Mouse (Mus musculus): Measurements from ENCODE around the gene Epha7.

The Epha7 gene

DNA sequence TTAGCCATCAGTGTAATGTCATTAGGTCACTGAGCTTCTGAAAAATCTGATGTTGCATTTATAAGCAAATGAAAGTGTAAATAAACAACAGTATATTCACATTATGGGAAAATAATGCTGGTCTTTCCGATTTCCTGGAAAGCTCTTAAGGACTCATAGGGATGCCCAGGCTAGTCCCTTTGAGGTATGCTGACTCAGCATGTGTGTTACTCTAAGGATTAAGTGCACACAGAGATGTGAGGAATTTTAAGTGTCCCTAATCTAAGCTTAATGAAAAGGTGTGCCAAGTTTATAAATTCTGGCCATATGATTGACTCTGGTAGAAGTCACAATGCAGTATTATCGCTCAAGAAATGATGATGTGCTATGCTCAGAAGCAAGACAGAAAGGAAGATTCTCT, 127.8 kb downstream of the Epha7 start:
- TF ChIP-seq NANOG (IDR thresholded peaks at IDR 0.05; ENCODE audit: borderline replicate concordance, low read length) = no peak
- no peak for TF ChIP-seq CTCF (conservative IDR thresholded peaks at IDR 0.05; ENCODE audit: low read length)
- no peak for TF ChIP-seq POU5F1 (IDR thresholded peaks at IDR 0.05; ENCODE audit: borderline replicate concordance, low read length)
- H3K4me3 ChIP-seq (replicated peaks; ENCODE audit: low read length) = no peak overlapping the region
- H3K9me3 ChIP-seq (ENCODE audit: low read length) = no peaks in the 10 kb centered on the region

GRCm38 (mm10) chr4:28944237-28944636, 131.3 kb downstream of the Epha7 start:
- no peaks in the 10 kb centered on the region for H3K4me1 ChIP-seq (replicated peaks; ENCODE audit: low read depth, low read length)
- H3K36me3 ChIP-seq (ENCODE audit: insufficient read depth, low read length) = no peaks in the 10 kb centered on the region
- H3K9me3 ChIP-seq (ENCODE audit: low read length) = no peaks in the 10 kb centered on the region
- H3K27me3 ChIP-seq (ENCODE audit: insufficient read depth, low read length) = no peaks in the 10 kb centered on the region
- TF ChIP-seq CTCF (conservative IDR thresholded peaks at IDR 0.05; ENCODE audit: low read length) (no peak), NANOG (IDR thresholded peaks at IDR 0.05; ENCODE audit: borderline replicate concordance, low read length) (no peak), POU5F1 (IDR thresholded peaks at IDR 0.05; ENCODE audit: borderline replicate concordance, low read length) (no peak)
- H3K4me3 ChIP-seq (replicated peaks; ENCODE audit: low read length) = no peak overlapping the region

More for the DNA sequence above, 127.8 kb downstream of the Epha7 start:
- Histone ChIP-seq H3K27me3 (ENCODE audit: insufficient read depth, low read length) (no peaks in the 10 kb centered on the region), H3K4me1 (replicated peaks; ENCODE audit: low read depth, low read length) (no peaks in the 10 kb centered on the region), H3K36me3 (ENCODE audit: insufficient read depth, low read length) (no peaks in the 10 kb centered on the region)

GRCm38 (mm10) chr4:28960889-28961560, 148.1 kb downstream of the Epha7 start:
- H3K4me1 ChIP-seq (replicated peaks; ENCODE audit: low read depth, low read length) = 0 out of 2 replicates have a peak, but pooled peaks cover 2% of the 10 kb centered on the region
- TF ChIP-seq CTCF (conservative IDR thresholded peaks at IDR 0.05; ENCODE audit: low read length) = no peak
- no peak for TF ChIP-seq NANOG (IDR thresholded peaks at IDR 0.05; ENCODE audit: borderline replicate concordance, low read length)
- no peak for TF ChIP-seq POU5F1 (IDR thresholded peaks at IDR 0.05; ENCODE audit: borderline replicate concordance, low read length)
- H3K9me3 ChIP-seq (ENCODE audit: low read length) = no peaks in the 10 kb centered on the region
- H3K36me3 ChIP-seq (ENCODE audit: insufficient read depth, low read length) = no peaks in the 10 kb centered on the region
- no peak overlapping the region for H3K4me3 ChIP-seq (replicated peaks; ENCODE audit: low read length)
- H3K27me3 ChIP-seq (ENCODE audit: insufficient read depth, low read length) = no peaks in the 10 kb centered on the region

- Histone ChIP-seq H3K4me1 (replicated peaks; ENCODE audit: low read depth, low read length) (peaks cover 21% of the 10 kb centered on the region), H3K9me3 (ENCODE audit: low read length) (no peaks in the 10 kb centered on the region), H3K36me3 (ENCODE audit: insufficient read depth, low read length) (no peaks in the 10 kb centered on the region), H3K4me3 (replicated peaks; ENCODE audit: low read length) (no peak overlapping the region), H3K27me3 (ENCODE audit: insufficient read depth, low read length) (no peaks in the 10 kb centered on the region)
- TF ChIP-seq CTCF (conservative IDR thresholded peaks at IDR 0.05; ENCODE audit: low read length) (no peak), NANOG (IDR thresholded peaks at IDR 0.05; ENCODE audit: borderline replicate concordance, low read length) (peak; percentile 72), POU5F1 (IDR thresholded peaks at IDR 0.05; ENCODE audit: borderline replicate concordance, low read length) (peak; percentile 85; the same call in 1 of the 2 replicates)
Measured at GRCm38 (mm10) chr4:28967584-28968315, 154.8 kb downstream of the Epha7 start.

DNA sequence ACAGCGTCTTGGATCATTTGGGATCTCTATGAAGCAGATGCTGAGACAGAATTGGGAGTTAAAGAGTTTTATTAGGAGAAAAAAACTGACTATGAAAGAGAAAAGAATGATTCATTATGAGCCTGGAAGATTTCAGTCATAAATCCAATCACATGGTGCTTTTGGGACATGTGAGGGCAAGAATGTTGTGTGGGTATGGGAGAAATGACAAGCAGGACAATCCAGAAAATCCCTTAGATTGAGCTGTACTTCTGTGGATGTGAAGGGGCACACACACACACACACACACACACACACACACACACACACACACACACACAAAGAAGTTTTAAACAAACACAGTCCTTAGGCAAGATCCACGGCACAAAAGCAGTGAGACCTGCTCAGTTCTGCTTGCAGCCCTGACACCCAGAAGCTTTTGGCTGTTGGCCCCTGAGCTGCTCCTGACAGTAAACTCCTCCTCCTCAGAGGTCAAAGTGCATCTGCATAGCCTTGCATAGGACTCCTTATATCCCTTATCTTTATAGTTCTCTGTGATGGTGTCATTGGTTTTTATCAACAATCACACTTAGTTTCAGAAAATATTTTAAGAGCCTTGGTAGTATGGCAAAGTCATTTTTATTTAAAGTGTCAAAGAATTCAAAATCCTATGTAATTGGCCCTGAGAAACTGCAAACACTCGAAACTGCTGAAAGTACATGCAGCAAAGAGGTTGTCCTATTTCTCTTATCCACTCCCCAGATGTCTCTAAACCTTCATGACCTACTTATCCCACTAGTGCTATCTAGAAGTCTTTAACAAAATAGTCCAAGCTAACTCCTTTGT, 185.7 kb downstream of the Epha7 start:
- Histone ChIP-seq H3K27me3 (ENCODE audit: insufficient read depth, low read length) (no peaks in the 10 kb centered on the region), H3K36me3 (ENCODE audit: insufficient read depth, low read length) (no peaks in the 10 kb centered on the region), H3K4me1 (replicated peaks; ENCODE audit: low read depth, low read length) (no peaks in the 10 kb centered on the region), H3K4me3 (replicated peaks; ENCODE audit: low read length) (no peak overlapping the region), H3K9me3 (ENCODE audit: low read length) (no peaks in the 10 kb centered on the region)
- TF ChIP-seq NANOG (IDR thresholded peaks at IDR 0.05; ENCODE audit: borderline replicate concordance, low read length) (no peak), CTCF (conservative IDR thresholded peaks at IDR 0.05; ENCODE audit: low read length) (no peak), POU5F1 (IDR thresholded peaks at IDR 0.05; ENCODE audit: borderline replicate concordance, low read length) (no peak)

DNA sequence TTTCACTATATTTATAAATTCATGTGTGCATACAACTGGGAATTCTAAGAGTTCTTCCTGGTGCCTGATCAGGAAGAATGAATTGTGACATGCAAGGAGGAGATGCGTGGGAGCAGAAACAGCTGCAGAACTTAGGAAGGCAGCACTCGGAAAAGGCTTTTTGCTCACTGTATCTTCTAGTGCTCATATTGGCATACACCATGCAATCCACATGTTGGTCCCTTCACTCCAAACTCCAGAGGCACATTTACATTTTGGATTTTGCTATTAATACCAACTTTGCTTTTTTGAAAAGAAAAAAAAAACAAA, 186.3 kb downstream of the Epha7 start:
- no peaks in the 10 kb centered on the region for H3K36me3 ChIP-seq (ENCODE audit: insufficient read depth, low read length)
- H3K9me3 ChIP-seq (ENCODE audit: low read length) = no peaks in the 10 kb centered on the region

DNA sequence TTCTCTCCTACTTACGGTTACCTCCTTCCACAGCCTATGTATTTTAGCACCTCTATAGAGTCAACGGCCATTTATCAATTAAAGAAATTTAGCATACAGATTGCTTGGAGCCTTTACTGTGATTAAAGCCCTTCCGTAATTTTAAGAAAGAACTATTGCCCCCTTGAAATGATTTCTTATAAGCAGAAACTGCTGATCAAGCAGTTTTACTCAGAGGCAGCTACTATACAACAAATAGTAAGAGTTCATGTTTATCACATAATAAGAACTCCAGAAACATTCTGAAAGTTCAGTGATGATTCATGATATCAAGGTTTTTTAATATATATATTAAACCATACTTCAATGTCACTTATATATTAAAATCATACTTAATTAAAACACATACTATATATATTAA, 197.4 kb downstream of the Epha7 start:
- Histone ChIP-seq H3K36me3 (ENCODE audit: insufficient read depth, low read length) (no peaks in the 10 kb centered on the region), H3K9me3 (ENCODE audit: low read length) (peaks cover 7% of the 10 kb centered on the region), H3K4me1 (replicated peaks; ENCODE audit: low read depth, low read length) (no peaks in the 10 kb centered on the region), H3K27me3 (ENCODE audit: insufficient read depth, low read length) (no peaks in the 10 kb centered on the region), H3K4me3 (replicated peaks; ENCODE audit: low read length) (no peak overlapping the region)
- no peak for TF ChIP-seq POU5F1 (IDR thresholded peaks at IDR 0.05; ENCODE audit: borderline replicate concordance, low read length)
- TF ChIP-seq CTCF (conservative IDR thresholded peaks at IDR 0.05; ENCODE audit: low read length) = no peak
- no peak for TF ChIP-seq NANOG (IDR thresholded peaks at IDR 0.05; ENCODE audit: borderline replicate concordance, low read length)

More for the DNA sequence above, 186.3 kb downstream of the Epha7 start:
- Histone ChIP-seq H3K4me1 (replicated peaks; ENCODE audit: low read depth, low read length) (no peaks in the 10 kb centered on the region), H3K27me3 (ENCODE audit: insufficient read depth, low read length) (no peaks in the 10 kb centered on the region), H3K4me3 (replicated peaks; ENCODE audit: low read length) (no peak overlapping the region)
- TF ChIP-seq POU5F1 (IDR thresholded peaks at IDR 0.05; ENCODE audit: borderline replicate concordance, low read length) (no peak), CTCF (conservative IDR thresholded peaks at IDR 0.05; ENCODE audit: low read length) (no peak), NANOG (IDR thresholded peaks at IDR 0.05; ENCODE audit: borderline replicate concordance, low read length) (no peak)
